In the genomic region with DNA sequence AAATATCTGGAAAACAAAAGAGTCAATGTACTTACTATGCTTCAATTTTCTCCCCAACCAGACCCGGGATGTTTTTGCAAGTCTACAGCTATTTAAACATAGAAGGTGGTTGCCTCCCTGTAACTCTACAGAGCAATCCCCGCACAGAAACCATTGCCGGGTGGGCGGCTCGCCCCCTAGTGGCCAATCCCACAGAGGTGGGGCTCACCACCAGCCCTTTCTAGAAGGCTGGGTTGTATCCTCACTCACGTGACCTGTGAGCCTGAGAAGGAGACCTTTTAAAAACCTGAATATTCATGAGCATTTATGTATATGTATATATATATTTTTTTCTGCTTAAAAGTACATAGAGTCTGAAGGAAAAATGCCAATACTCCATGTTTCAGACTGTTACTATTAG, we compare ENCODE assay signal across 8 mouse cellular contexts. TPM values are rescaled to one million over a fixed set of nuclear protein-coding genes. Genes with fewer than 3 reads are reported as not detected.
A peak's percentile ranks its signal among the peaks of the same experiment; 100 is the strongest.
DNase-seq lines count a peak whose midpoint lies in the region; ATAC-seq and TF ChIP-seq lines count a peak whose summit lies in the region.

No protein-coding gene starts in this region.

- H3K79me2 ChIP-seq in MEL (ENCODE audit: control insufficient read depth, insufficient read depth, low read length, poor library complexity), result no peaks in the 10 kb centered on the region

- no peaks in the 10 kb centered on the region; a peak in 1 of 4 replicates for H3K36me3 ChIP-seq in MEL (ENCODE audit: control insufficient read depth in 1 of 2, insufficient read depth in 2 of 2, low read length in 2 of 2)
- no peaks in the 10 kb centered on the region for H3K36me3 ChIP-seq in lung, embryonic 16.5 days (ENCODE audit: control insufficient read depth, insufficient read depth, low read length)

- TF ChIP-seq RAD21 in MEL (IDR thresholded peaks at IDR 0.05; ENCODE audit: low read depth, low read length), result peak; percentile 62

- TF ChIP-seq CTCF in MEL (IDR thresholded peaks at IDR 0.05 in 2 of 3, conservative IDR thresholded peaks at IDR 0.05 in 1 of 3; ENCODE audit: control insufficient read depth in 1 of 3, insufficient read depth in 1 of 3, low read depth in 2 of 3, low read length in 3 of 3, poor library complexity in 1 of 3, severe bottlenecking in 1 of 3), result peak; percentile 70 to 95 (median 84)

- H3K9me3 ChIP-seq in MEL (replicated peaks; ENCODE audit: insufficient read depth, low read length), result no peaks in the 10 kb centered on the region
- H3K9me3 ChIP-seq in lung, embryonic 16.5 days (ENCODE audit: control insufficient read depth, low read length), result no peaks in the 10 kb centered on the region

- 3% methylated on average over 6 of the region's 6 CpGs for WGBS in lung, embryonic 16.5 days

- no peak overlapping the region for H3K4me3 ChIP-seq in MEL (ENCODE audit: control insufficient read depth in 1 of 2, insufficient read depth in 1 of 2, low read depth in 2 of 2, low read length in 2 of 2)
- no peak overlapping the region for H3K4me3 ChIP-seq in lung, embryonic 16.5 days (ENCODE audit: low read length)

- peaks cover 0 to 2% of the 10 kb centered on the region in 2 experiments; a peak in 1 of 4 replicates for H3K27me3 ChIP-seq in MEL (ENCODE audit: control insufficient read depth in 1 of 2, insufficient read depth in 2 of 2, low read length in 2 of 2)
- H3K27me3 ChIP-seq in lung, embryonic 16.5 days (ENCODE audit: control insufficient read depth, insufficient read depth, low read depth, low read length), result no peaks in the 10 kb centered on the region

- no peak for TF ChIP-seq EP300 in MEL (IDR thresholded peaks at IDR 0.05; ENCODE audit: low read depth in 1 of 2, low read length in 2 of 2)

- TF ChIP-seq POLR2A in MEL (IDR thresholded peaks at IDR 0.05; ENCODE audit: control insufficient read depth in 1 of 2, insufficient read depth in 1 of 2, low read depth in 1 of 2, low read length in 2 of 2, poor library complexity in 1 of 2), result no peak

- intact Hi-C loops in gastrocnemius, postnatal 14 days (cut with DNase I; ENCODE audit: low total_unique reads), result no loop called here

- ATAC-seq in lung, embryonic 16.5 days (ENCODE audit: low read depth), result no peak
- no peak for ATAC-seq in inflammation-experienced regulatory T-cells, adult 6 months

- H3K9ac ChIP-seq in MEL (ENCODE audit: control insufficient read depth, low read depth, low read length, poor library complexity, severe bottlenecking), result no peak overlapping the region
- H3K9ac ChIP-seq in lung, embryonic 16.5 days (ENCODE audit: low read length), result no peak overlapping the region

- peak overlapping the region; percentile 31 for H3K4me2 ChIP-seq in lung, embryonic 16.5 days (ENCODE audit: low read depth, low read length)

- H3K4me1 ChIP-seq in MEL (ENCODE audit: control insufficient read depth in 1 of 2, insufficient read depth in 2 of 2, low read length in 2 of 2), result no peaks in the 10 kb centered on the region; a peak in 1 of 4 replicates
- H3K4me1 ChIP-seq in lung, embryonic 16.5 days (replicated peaks; ENCODE audit: control insufficient read depth, insufficient read depth, low read length), result peaks cover 41% of the 10 kb centered on the region

- H3K27ac ChIP-seq in MEL (ENCODE audit: control insufficient read depth, low read depth, low read length), result no peak overlapping the region
- H3K27ac ChIP-seq in lung, embryonic 16.5 days (ENCODE audit: low read length), result no peak overlapping the region

- peak; percentile 72 to 73 for DNase-seq in B cell, adult 2 months
- DNase-seq in MEL (ENCODE audit: low read depth, low spot score), result peak; percentile 60
- peak; percentile 8 for DNase-seq in cerebellum, adult 9-11 months
- peak; percentile 65 for DNase-seq in gastrocnemius, postnatal 14 days
- peak; percentile 53 for DNase-seq in kidney, postnatal 14 days
- DNase-seq in right cerebral cortex, postnatal 4 days, result peak; percentile 58

TF ChIP-seq in MEL, 35 proteins besides CTCF, POLR2A, EP300 and RAD21:
- TF ChIP-seq BHLHE40 (IDR thresholded peaks at IDR 0.05; ENCODE audit: borderline replicate concordance, low read depth, low read length) (peak; percentile 52; the same call in 1 of the 2 replicates), HCFC1 (IDR thresholded peaks at IDR 0.05; ENCODE audit: low read depth, low read length) (no peak), CHD2 (IDR thresholded peaks at IDR 0.05; ENCODE audit: low read length) (no peak), ELF1 (IDR thresholded peaks at IDR 0.05; ENCODE audit: low read depth, low read length) (no peak), KAT2A (conservative IDR thresholded peaks at IDR 0.05; ENCODE audit: low read depth, low read length) (no peak), GABPA (IDR thresholded peaks at IDR 0.05; ENCODE audit: low read depth, low read length) (no peak), E2F4 (IDR thresholded peaks at IDR 0.05; ENCODE audit: borderline replicate concordance, low read depth, low read length) (no peak), MXI1 (IDR thresholded peaks at IDR 0.05; ENCODE audit: low read depth, low read length) (no peak), UBTF (IDR thresholded peaks at IDR 0.05; ENCODE audit: borderline replicate concordance, insufficient read depth, low read depth, low read length) (no peak), GATA1 (IDR thresholded peaks at IDR 0.05; ENCODE audit: low read depth, low read length) (no peak), ZNF384 (IDR thresholded peaks at IDR 0.05; ENCODE audit: low read depth, low read length) (no peak), ZC3H11A (IDR thresholded peaks at IDR 0.05; ENCODE audit: low read depth, low read length) (peak; percentile 69), USF1 (IDR thresholded peaks at IDR 0.05; ENCODE audit: low read depth, low read length) (peak; percentile 81), SMC3 (IDR thresholded peaks at IDR 0.05; ENCODE audit: low read depth, low read length) (peak; percentile 90), ZMIZ1 (IDR thresholded peaks at IDR 0.05; ENCODE audit: low read depth, low read length) (no peak), TBP (IDR thresholded peaks at IDR 0.05; ENCODE audit: low read depth, low read length) (no peak), MEF2A (IDR thresholded peaks at IDR 0.05; ENCODE audit: extremely low read depth, insufficient replicate concordance, low read depth, low read length, poor library complexity, severe bottlenecking) (no peak), SIN3A (IDR thresholded peaks at IDR 0.05; ENCODE audit: low read length) (no peak), RCOR1 (IDR thresholded peaks at IDR 0.05; ENCODE audit: low read depth, low read length) (no peak)
TF ChIP-seq in MEL: peak in this region for 4.

RNA-seq across cellular contexts. Expression of a gene that starts 49.9 kb away (rescaled TPM):
- total RNA-seq in MEL (2012; rRNA removed), result 0.07 TPM in 1 of 2 replicates, not detected in the other
- polyA plus RNA-seq in MEL (2012; ENCODE audit: insufficient read depth in 1 of 2, insufficient read length in 2 of 2, low read depth in 1 of 2, low replicate concordance in 2 of 2, missing spikeins in 1 of 2), result under 1 TPM in 1 of 2 experiments, not detected in 1; 0.04 TPM
- total RNA-seq in gastrocnemius, postnatal 14 days (2021), result not detected
- 0.54 and 0.64 TPM in 2 replicates for polyA plus RNA-seq in lung, embryonic 16.5 days (2015; fragmentation: Nextera tagmentation; extraction: Ambion mirVana)
- 10 to 100 TPM in 1 of 3 experiments, 1 to 10 TPM in 2; 4.1 to 15.3 (median 4.7) TPM for polyA plus RNA-seq in inflammation-experienced regulatory T-cells, adult 6 months (2017; shearing (Covaris generic))

Comparison
In these comparisons a context has a peak if more than half of its experiments do, and no peak if none do; other contexts are left out.
1. DNase-seq: peak in every context shown above with its lines; median percentile 72 in B cell, adult 2 months; 65 in gastrocnemius, postnatal 14 days; 60 in MEL; 58 in right cerebral cortex, postnatal 4 days; 53 in kidney, postnatal 14 days; 8 in cerebellum, adult 9-11 months.